Mouse (Mus musculus) heart, postnatal 4 days (tissue): Measurements from ENCODE around the gene Slc31a1. TPM values are rescaled to one million over a fixed set of nuclear protein-coding genes. Genes with fewer than 3 reads are reported as not detected.

Source experiments
- DNase-seq: peaks from one replicate; pipeline ENCODE4 v3.0.0; 2021
- total RNA-seq, 2 experiments: library from RNA; stranded (reverse); gene quantifications; 2 replicates each; pipeline ENCODE4 v1.2.3; 2021

Slc31a1 gene
- total RNA-seq, 2 experiments from 2014 or later: 31.5 to 34.7 TPM

- DNase-seq: peak; percentile 98
Observed at GRCm38 (mm10) chr4:62408601-62409282, 48.2 kb downstream of the Slc31a1 start, which contains the start of the genes Cdc26 and Prpf4. Gene Cdc26 (minus strand): TSS chr4:62408642. Gene Prpf4 (plus strand): TSS chr4:62408797.

GRCm38 (mm10) chr4:62409615-62410014 lies 49.1 kb downstream of the Slc31a1 start:
- no peak for DNase-seq

DNA sequence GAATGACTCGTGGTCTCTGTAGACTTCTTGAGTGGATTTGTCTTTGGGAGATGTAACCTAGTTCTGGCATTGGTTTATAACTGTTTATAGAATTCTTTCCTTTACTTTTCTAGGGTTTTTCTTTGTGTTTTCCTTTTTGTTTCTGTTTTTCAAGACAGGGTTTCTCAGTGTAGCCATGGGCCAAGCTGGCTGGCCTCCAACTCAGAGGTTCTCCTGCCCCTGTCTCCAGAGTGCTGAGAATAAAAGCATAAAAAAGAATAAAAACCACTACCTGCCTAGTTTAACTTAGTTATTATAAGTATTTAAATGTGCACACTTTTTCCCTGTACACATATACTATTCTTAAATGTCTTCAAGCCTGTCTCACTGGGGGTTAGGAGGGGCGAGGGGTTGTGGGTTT lies 49.8 kb downstream of the Slc31a1 start:
- no peak for DNase-seq

- no peak for DNase-seq
Observed at GRCm38 (mm10) chr4:62411606-62412005, 51.1 kb downstream of the Slc31a1 start.

DNA sequence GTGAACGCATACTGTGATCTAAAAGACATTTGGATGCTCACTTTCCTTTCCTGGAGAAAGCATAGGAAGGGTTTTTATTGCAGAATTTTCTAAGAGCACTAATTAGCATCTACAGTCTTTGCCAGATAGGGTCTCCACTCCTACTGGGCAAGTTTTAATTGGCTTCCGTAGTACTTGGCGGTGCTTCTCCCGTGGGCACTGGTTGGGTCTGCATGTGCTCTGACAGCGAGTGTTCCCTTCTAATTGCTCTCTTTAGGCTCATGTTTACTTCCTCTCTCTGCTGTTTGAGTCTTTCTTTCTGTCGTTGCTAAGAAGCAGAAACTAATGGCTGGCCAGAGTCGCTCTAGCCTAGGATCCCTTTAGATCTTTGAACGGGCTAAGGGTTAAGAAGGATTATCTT lies 57.9 kb downstream of the Slc31a1 start:
- no peak for DNase-seq

DNA sequence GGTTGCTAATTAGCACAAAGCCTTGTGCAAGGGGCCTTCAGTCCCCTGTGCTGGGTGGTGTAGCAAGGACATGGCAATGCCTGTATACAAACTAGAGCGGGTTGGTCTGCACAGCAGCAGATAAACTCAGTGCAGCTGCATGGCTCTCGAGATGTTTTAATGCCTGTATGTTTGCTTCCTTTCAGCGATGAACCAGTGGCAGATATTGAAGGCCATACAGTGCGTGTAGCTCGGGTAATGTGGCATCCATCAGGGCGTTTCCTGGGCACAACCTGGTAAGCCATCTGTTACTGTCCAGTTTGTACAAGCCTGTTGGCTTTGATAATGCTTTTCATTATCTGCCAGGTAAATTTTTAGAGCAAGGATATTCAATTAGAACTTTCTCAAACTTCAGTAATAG lies 58.6 kb downstream of the Slc31a1 start:
- DNase-seq: no peak

GRCm38 (mm10) chr4:62425891-62426290 lies 65.4 kb downstream of the Slc31a1 start:
- DNase-seq: no peak

- DNase-seq: no peak
Observed at GRCm38 (mm10) chr4:62427978-62428758, 67.6 kb downstream of the Slc31a1 start.

DNA sequence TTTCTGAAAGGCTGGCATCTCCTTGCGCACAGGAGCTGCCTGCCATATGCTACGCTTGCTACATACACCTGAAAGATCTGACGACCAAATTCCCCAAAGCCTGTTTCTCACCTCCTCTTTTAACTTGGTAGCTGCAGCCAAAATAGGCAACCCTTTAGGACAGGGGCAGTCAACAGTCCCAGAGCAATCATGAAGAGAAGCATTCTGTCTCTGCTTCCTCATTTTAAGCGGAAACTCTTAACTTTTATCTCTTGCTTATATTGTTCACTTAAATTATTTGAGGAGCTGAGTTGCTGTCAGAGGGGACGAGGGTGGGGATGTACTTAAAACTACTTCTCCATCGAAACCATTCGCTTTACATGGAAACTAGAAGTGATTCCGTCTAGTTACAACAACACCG lies 69.1 kb downstream of the Slc31a1 start:
- no peak for DNase-seq

DNA sequence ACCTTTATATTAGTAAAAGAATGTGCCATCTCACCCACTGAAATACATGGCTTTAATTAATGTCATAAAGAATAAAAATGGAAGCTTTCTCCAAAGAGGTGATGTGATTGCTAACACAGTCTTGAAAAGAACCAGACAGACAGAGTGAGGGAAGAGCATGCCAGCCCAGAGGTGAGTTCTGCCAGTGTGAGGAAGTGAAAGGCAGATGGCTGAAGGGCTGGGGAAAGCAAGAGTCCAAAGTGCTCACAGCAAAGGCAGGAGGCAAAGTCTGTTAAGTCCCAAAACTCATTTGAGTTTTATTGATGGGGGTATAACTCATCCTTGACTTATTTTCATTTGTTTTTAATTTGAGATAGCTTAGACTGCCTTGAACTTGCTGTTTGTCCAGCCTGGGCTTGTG lies 70.2 kb downstream of the Slc31a1 start:
- DNase-seq: no peak

DNA sequence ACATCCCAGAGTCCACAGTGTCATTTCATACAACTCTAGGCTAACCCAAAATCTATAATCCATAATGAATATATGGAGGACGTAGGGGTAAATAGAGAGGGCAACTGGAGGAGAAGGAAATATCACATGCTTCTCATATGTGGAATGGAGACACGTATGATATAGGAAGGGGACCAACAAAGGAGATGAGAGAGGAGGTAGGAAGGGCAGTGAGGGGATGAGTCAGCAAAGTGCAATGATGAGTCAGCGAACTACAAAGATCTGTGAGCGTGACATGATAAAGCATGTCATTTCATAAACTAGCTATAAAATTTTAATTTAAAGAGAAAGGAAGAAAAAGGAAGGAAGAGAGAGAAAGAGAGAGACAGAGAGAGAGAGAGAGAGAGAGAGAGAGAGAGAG lies 71.0 kb downstream of the Slc31a1 start:
- DNase-seq: no peak

GRCm38 (mm10) chr4:62433939-62434870 lies 73.7 kb downstream of the Slc31a1 start:
- DNase-seq: no peak

DNA sequence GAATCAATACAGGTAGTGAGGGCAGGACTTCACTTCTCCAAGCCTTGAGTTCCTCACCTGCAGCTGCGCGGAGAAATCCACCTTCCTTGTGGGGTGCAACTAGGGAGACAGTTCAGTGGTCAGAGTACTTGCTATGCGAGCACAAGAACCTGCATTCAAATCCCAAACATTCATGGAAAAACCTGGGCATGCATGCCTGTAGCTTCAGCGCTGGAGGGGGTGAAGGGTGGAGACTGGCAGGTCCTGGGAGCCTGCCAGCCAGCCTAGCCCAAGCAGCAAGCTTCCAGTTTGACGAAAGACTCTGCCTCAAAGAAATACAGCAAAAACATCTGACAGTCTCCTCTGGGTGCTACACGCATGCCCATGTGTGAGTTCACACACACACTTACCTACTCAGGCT lies 74.6 kb downstream of the Slc31a1 start, which contains the start of gene Rnf183:
TSS of gene Rnf183 (minus strand) at position 172 of the 400 bp plus-strand sequence.
- DNase-seq: no peak

GRCm38 (mm10) chr4:62437256-62437778 lies 76.8 kb downstream of the Slc31a1 start:
- no peak for DNase-seq

GRCm38 (mm10) chr4:62437871-62438270 lies 77.3 kb downstream of the Slc31a1 start:
- DNase-seq: no peak

GRCm38 (mm10) chr4:62439793-62440192 lies 79.3 kb downstream of the Slc31a1 start:
- no peak for DNase-seq

- no peak for DNase-seq
Observed at GRCm38 (mm10) chr4:62440544-62440943, 80.0 kb downstream of the Slc31a1 start.

GRCm38 (mm10) chr4:62440986-62441385 lies 80.5 kb downstream of the Slc31a1 start:
- no peak for DNase-seq
